Mouse (Mus musculus) cerebellum, postnatal 36 days (tissue): ENCODE data around the gene Acbd6.

Experiments
- DNase-seq, 2 experiments: peaks; one replicate each; pipeline ENCODE4 v3.0.0; 2021 to 2022; ENCODE audit warnings: mixed read lengths in 2 of 2

Acbd6 gene

DNA sequence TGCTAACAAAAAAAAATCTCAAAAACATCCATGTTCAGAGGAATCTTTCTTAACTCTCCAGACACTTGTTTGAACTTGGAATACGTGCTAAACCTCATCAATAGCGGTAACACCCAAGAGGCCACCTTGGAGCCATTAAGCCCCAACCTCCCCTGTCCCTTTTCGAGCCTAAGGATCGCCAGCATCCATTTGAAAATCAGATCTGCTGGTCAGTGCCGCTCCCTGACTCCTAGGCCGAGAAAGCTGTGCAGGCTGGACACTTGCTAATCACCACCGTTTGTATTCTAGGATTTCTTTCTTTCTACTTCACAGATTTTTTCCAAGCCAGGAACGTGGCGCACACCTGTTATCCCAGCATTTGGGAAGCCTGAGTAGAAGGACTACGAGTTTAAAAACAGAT, 169.9 kb downstream of the Acbd6 start:
- no peak for DNase-seq

DNA sequence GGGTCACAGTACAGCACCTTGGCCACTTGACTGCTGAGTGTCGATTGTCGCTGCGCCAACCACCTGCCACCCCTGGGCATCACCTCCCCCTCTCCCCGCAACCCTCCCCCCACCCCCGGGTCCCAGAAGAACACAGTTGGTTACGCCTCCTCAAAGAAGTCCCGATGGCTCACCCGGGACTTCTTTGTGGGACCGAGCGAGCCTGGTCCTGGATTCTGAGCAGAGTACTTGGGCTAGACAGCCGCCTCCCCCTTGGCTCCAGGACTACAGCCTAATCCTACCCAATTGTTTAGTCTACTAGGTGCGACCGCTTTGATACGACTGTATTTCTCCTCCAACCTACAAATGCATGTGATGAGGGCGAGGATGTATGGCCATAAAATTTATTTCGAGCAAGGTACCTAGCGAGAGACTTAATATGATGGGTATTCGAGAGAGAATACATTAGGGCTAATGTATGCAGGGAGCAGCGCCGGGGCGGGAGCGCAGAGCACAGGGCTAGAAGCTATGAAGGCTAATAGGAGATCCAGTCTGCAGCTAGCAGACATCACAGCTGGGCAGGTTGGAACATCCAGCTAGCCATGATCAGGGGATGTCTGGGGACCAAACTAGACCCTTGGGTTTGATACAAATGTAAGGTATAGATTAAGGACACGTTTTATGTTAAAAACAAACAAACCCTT, 171.3 kb downstream of the Acbd6 start:
- DNase-seq, result no peak

DNA sequence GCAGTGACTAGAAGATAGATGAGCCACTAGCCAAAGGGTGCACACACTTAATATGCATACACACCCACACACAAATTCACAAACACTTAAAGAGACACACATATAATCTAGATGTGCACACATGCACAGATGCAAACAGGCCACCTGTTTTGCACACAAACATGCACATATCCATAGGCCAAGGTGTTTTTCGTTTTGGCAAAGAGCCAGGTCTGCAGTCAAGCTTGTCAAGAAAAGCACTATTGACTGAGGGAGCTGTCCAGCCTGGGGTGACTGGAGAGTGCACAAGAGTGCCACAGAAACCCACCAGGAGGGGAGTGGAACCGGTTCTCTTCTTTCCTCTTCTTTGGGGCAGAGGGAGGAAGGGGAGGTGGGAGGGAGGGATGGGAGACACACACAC, 173.2 kb downstream of the Acbd6 start:
- no peak for DNase-seq

DNA sequence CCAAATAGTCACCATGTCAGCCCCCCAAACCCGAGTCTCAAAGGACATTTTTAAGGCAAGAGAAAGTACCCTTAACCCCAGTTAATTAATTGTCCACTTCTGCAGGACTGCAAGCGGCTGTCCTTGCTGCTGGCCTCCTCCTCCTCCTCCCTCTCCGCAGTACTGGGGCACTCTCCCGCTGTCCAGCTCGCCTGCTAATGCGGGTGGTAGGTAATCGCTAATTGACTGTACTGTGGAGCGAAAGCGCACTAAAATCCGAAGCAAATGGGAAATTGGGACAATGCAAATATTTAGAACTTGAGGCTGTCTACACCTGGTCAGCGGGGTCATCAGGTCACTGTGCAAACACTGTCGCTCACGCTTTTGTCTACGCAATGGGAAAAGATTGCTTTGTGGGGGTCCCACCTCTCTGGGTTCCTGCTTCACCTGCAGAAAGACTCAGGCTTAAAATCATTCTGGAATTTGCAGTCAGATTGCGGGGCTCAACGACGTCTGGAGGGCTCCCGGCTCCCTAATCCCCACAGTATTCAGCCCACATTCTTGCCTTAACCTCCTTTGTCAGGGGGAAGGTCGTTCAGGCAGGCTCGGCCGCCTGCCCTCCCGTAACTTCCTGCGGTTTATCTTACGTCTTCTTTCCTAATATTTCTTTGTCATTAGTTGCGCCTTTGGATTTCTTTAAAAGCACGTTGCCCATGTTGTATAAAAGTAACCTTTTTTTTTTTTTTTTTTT, 178.3 kb downstream of the Acbd6 start:
- DNase-seq, result no peak

DNA sequence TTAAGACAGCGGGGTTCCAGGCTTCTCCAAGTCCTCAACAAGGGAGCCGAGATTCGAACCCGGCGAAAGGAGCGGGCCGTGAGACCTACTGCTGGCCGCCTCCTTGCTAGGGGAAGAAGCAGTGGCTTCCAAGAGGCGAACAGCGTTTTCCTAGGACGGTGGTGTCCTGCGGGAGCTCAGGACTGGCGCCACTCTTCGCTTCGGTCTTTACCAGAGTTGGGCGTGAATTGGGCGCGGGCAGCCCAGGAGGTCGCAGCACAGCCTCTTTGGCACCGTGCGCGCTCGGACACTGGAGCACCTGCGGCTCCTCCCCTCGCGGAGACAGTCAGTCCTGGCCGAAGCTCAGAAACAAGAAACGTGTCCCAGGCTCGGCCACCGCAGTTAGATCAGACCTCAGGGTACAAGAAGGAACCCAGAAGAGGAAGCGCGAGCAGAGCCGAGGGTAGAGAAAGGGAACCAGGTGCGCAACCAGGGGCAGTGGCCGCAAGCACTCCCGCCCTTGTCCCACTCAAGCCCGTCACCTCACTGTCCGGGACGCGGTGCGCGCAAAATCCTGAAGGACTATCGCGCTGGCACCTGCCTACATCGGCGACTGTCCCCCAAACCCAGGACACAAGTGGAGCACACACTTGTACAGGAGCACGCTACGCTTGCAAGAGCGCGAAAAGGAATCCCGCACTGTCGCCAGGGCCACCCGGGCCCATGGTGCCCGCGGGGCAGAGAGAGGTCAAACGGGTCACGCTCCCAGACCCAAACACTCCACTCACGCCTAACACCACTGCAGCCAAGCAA, 179.3 kb downstream of the Acbd6 start:
- no peak for DNase-seq

DNA sequence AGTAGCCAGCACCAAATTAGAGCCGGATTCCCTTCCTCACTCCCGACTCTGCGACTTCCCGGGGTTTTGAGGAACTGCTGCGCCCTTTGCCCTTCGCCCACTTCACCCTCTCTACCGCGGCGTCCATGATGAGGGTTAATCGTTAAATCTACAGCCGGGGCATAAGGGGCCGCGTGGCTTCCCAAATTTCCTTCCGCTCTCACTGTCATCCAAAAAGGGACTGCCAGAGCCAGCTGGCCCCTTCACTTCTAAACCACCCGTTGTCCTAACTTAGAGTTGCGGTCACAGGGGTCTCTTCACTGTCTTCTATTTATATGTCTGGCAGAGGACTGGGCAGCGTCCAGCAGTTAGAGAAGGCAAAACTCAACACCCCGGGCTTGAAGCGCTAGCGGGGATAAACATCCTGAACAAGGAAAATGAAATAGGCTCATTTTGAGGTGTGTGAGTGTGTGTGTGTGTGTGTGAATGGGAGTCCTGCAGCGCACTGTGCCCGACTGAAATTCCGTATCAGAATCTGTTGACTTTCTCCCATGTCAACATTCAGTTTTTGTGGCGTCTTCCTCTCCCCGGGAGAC, 180.0 kb downstream of the Acbd6 start:
- DNase-seq, result no peak
